Mouse (Mus musculus): ENCODE measurements around the gene Ces2e. TPM values are rescaled to one million over a fixed set of nuclear protein-coding genes. Genes with fewer than 3 reads are reported as not detected.

Gene Ces2e
- total and polyA plus RNA-seq, 2 experiments from 2014 or later, result not detected

- Histone ChIP-seq H3K4me3 (ENCODE audit: low read length) (no peak overlapping the region), H3K4me2 (ENCODE audit: low read depth, low read length) (no peak overlapping the region), H3K9me3 (ENCODE audit: low read length) (no peaks in the 10 kb centered on the region), H3K9ac (replicated peaks; ENCODE audit: low read length) (no peak overlapping the region), H3K36me3 (ENCODE audit: insufficient read depth, low read length) (no peaks in the 10 kb centered on the region), H3K27ac (no peak overlapping the region), H3K4me1 (ENCODE audit: insufficient read depth, low read length) (no peaks in the 10 kb centered on the region), H3K27me3 (ENCODE audit: insufficient read depth, low read length) (no peaks in the 10 kb centered on the region)
- 88% methylated on average over 2 of the region's 2 CpGs for WGBS
- no peak for ATAC-seq
- TF ChIP-seq CTCF (IDR thresholded peaks at IDR 0.05; ENCODE audit: low read depth), result no peak
- DNase-seq (ENCODE audit: low spot score), result no peak
Observed at GRCm38 (mm10) chr8:104944665-104945064, 18.6 kb downstream of the Ces2e start.

GRCm38 (mm10) chr8:104947056-104947455 lies 21.0 kb downstream of the Ces2e start, which contains the start of gene Ces2f:
Gene Ces2f, plus strand, starts transcription at chr8:104947356.
- ATAC-seq (no peak), DNase-seq (ENCODE audit: low spot score) (no peak)
- WGBS, result 83% methylated on average over 4 of the region's 4 CpGs
- Histone ChIP-seq H3K9me3 (ENCODE audit: low read length) (no peaks in the 10 kb centered on the region), H3K4me2 (ENCODE audit: low read depth, low read length) (no peak within 1 kb of the TSS), H3K27ac (no peak within 1 kb of the TSS), H3K4me3 (ENCODE audit: low read length) (no peak within 1 kb of the TSS), H3K9ac (replicated peaks; ENCODE audit: low read length) (no peak within 1 kb of the TSS), H3K4me1 (ENCODE audit: insufficient read depth, low read length) (no peaks in the 10 kb centered on the region), H3K36me3 (ENCODE audit: insufficient read depth, low read length) (no peaks in the 10 kb centered on the region), H3K27me3 (ENCODE audit: insufficient read depth, low read length) (no peaks in the 10 kb centered on the region)
- TF ChIP-seq CTCF (IDR thresholded peaks at IDR 0.05; ENCODE audit: low read depth), result no peak

DNA sequence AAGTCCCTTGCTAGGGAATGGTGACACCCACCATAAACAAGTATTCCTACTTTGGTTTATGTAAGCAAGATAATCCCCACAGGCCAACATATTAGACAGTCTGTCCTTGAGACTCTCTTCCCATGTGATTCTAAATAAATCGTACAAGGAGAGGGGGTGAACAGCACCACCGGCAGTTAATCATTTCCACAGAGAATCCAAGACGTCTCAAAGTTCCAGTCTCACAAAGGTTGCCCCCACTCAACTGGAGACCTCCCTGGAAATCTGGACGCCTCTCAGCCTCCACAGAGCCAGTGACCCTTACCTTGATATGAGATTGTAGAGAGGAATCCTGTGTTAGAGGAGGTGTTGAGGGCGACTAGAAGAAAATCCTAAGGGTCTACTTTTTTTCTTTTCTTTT lies 23.0 kb downstream of the Ces2e start:
- no peak overlapping the region for H3K9ac ChIP-seq (replicated peaks; ENCODE audit: low read length)
- H3K27ac ChIP-seq, result no peak overlapping the region
- H3K36me3 ChIP-seq (ENCODE audit: insufficient read depth, low read length), result no peaks in the 10 kb centered on the region
- no peaks in the 10 kb centered on the region for H3K4me1 ChIP-seq (ENCODE audit: insufficient read depth, low read length)
- ATAC-seq (no peak), DNase-seq (ENCODE audit: low spot score) (no peak)
- no peaks in the 10 kb centered on the region for H3K9me3 ChIP-seq (ENCODE audit: low read length)
- H3K27me3 ChIP-seq (ENCODE audit: insufficient read depth, low read length), result no peaks in the 10 kb centered on the region
- 77% methylated on average over 5 of the region's 5 CpGs for WGBS
- H3K4me2 ChIP-seq (ENCODE audit: low read depth, low read length), result no peak overlapping the region
- TF ChIP-seq CTCF (IDR thresholded peaks at IDR 0.05; ENCODE audit: low read depth), result no peak
- H3K4me3 ChIP-seq (ENCODE audit: low read length), result no peak overlapping the region

- Histone ChIP-seq H3K27me3 (ENCODE audit: insufficient read depth, low read length) (no peaks in the 10 kb centered on the region), H3K4me3 (ENCODE audit: low read length) (no peak within 1 kb of the TSS), H3K9ac (replicated peaks; ENCODE audit: low read length) (no peak within 1 kb of the TSS), H3K27ac (no peak within 1 kb of the TSS), H3K4me2 (ENCODE audit: low read depth, low read length) (no peak within 1 kb of the TSS), H3K36me3 (ENCODE audit: insufficient read depth, low read length) (no peaks in the 10 kb centered on the region), H3K9me3 (ENCODE audit: low read length) (no peaks in the 10 kb centered on the region), H3K4me1 (ENCODE audit: insufficient read depth, low read length) (no peaks in the 10 kb centered on the region)
- DNase-seq (ENCODE audit: low spot score) (peak; percentile 3), ATAC-seq (no peak)
- TF ChIP-seq CTCF (IDR thresholded peaks at IDR 0.05; ENCODE audit: low read depth), result no peak
- WGBS, result 72% methylated on average over 5 of the region's 5 CpGs
Observed at GRCm38 (mm10) chr8:104961537-104961961, 35.5 kb downstream of the Ces2e start, which contains the start of gene Ces2g. Gene Ces2g, plus strand, starts transcription at chr8:104961718.

DNA sequence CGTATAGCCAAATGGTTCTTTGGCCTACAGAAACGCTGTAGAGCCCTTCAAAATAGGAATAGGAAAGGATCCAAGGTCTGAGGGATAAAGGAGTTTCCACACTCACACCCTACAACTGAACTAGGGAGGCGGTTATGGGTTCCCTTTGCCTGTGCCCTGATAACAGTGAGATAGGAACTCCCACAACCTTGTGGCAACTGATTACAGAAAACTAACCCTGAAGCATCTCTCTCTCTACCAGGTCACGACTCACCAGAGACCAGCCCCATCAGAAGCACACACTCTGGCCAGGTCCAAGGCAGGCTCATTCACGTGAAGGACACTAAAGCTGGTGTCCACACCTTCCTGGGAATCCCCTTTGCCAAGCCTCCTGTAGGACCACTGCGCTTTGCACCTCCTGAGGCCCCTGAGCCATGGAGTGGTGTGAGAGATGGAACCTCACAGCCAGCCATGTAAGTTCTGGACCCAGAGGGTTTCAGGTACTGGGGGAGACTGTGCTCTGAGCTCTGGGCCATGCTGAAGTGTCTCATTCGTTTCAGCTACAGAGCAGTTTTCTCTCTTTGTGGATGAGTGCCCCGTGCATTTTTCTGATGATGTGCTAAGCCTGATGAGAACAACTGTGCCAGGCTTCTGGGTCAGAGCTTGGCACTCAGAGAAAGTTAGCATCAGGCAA lies 36.3 kb downstream of the Ces2e start:
- no peak for ATAC-seq
- 73% methylated on average over 8 of the region's 8 CpGs for WGBS
- DNase-seq (ENCODE audit: low spot score), result no peak
- H3K36me3 ChIP-seq (ENCODE audit: insufficient read depth, low read length), result no peaks in the 10 kb centered on the region
- no peak overlapping the region for H3K9ac ChIP-seq (replicated peaks; ENCODE audit: low read length)
- no peak for TF ChIP-seq CTCF (IDR thresholded peaks at IDR 0.05; ENCODE audit: low read depth)
- no peak overlapping the region for H3K4me2 ChIP-seq (ENCODE audit: low read depth, low read length)
- H3K4me3 ChIP-seq (ENCODE audit: low read length), result no peak overlapping the region
- H3K27ac ChIP-seq, result no peak overlapping the region
- no peaks in the 10 kb centered on the region for H3K4me1 ChIP-seq (ENCODE audit: insufficient read depth, low read length)
- H3K27me3 ChIP-seq (ENCODE audit: insufficient read depth, low read length), result no peaks in the 10 kb centered on the region
- H3K9me3 ChIP-seq (ENCODE audit: low read length), result no peaks in the 10 kb centered on the region

GRCm38 (mm10) chr8:104963375-104963894 lies 37.4 kb downstream of the Ces2e start:
- H3K27me3 ChIP-seq (ENCODE audit: insufficient read depth, low read length), result no peaks in the 10 kb centered on the region
- no peak overlapping the region for H3K27ac ChIP-seq
- H3K9me3 ChIP-seq (ENCODE audit: low read length), result no peaks in the 10 kb centered on the region
- no peak for TF ChIP-seq CTCF (IDR thresholded peaks at IDR 0.05; ENCODE audit: low read depth)
- no peak overlapping the region for H3K4me2 ChIP-seq (ENCODE audit: low read depth, low read length)
- DNase-seq (ENCODE audit: low spot score) (no peak), ATAC-seq (no peak)
- WGBS, result 89% methylated on average over 4 of the region's 4 CpGs
- no peak overlapping the region for H3K4me3 ChIP-seq (ENCODE audit: low read length)
- no peak overlapping the region for H3K9ac ChIP-seq (replicated peaks; ENCODE audit: low read length)
- no peaks in the 10 kb centered on the region for H3K4me1 ChIP-seq (ENCODE audit: insufficient read depth, low read length)
- no peaks in the 10 kb centered on the region for H3K36me3 ChIP-seq (ENCODE audit: insufficient read depth, low read length)

DNA sequence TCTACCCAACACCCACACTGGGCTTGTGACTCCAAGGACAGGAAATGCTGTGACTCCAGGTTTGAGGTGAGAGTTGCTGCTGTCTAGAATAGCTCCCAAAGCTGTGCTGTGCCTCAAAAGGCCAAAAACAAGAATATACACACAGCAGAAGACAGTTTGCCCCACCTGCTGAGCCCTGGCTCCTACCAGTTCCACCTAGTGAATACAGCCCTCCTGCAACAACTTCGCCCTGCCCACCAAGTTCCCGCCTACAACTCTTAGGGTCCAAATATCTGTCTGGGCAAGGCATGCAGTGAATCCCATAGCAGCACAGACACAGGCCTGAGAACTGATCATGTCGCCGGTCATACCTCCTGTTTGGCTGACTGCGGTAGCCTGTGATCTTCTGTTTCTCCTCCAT lies 58.1 kb downstream of the Ces2e start:
- Histone ChIP-seq H3K4me1 (ENCODE audit: insufficient read depth, low read length) (no peaks in the 10 kb centered on the region), H3K27ac (no peak overlapping the region), H3K4me2 (ENCODE audit: low read depth, low read length) (no peak overlapping the region), H3K36me3 (ENCODE audit: insufficient read depth, low read length) (no peaks in the 10 kb centered on the region), H3K27me3 (ENCODE audit: insufficient read depth, low read length) (no peaks in the 10 kb centered on the region), H3K9ac (replicated peaks; ENCODE audit: low read length) (no peak overlapping the region), H3K4me3 (ENCODE audit: low read length) (no peak overlapping the region), H3K9me3 (ENCODE audit: low read length) (peaks cover 4% of the 10 kb centered on the region; the same call in 1 of the 2 replicates)
- DNase-seq (ENCODE audit: low spot score), result no peak
- ATAC-seq, result no peak
- no peak for TF ChIP-seq CTCF (IDR thresholded peaks at IDR 0.05; ENCODE audit: low read depth)
- WGBS, result 93% methylated on average over 5 of the region's 5 CpGs

Other genes with a start within 250 kb of the Ces2e start
- not detected in 2 replicates for gene Ces2a, start 192.3 kb upstream of the Ces2e start, total RNA-seq (2014; rRNA removed)
- gene Ces2a, start 192.3 kb upstream of the Ces2e start, polyA plus RNA-seq (2015; fragmentation: Nextera tagmentation; extraction: Ambion mirVana), result not detected in 2 replicates
- 0.10 TPM in 1 of 2 replicates, not detected in the other for gene Ces2b, start 94.7 kb upstream of the Ces2e start, total RNA-seq (2014; rRNA removed)
- 0.08 TPM in 2 replicates for gene Ces2b, start 94.7 kb upstream of the Ces2e start, polyA plus RNA-seq (2015; fragmentation: Nextera tagmentation; extraction: Ambion mirVana)
- gene Ces2c, start 79.2 kb upstream of the Ces2e start, total RNA-seq (2014; rRNA removed), result not detected in 2 replicates
- gene Ces2c, start 79.2 kb upstream of the Ces2e start, polyA plus RNA-seq (2015; fragmentation: Nextera tagmentation; extraction: Ambion mirVana), result not detected in 2 replicates
- not detected in 2 replicates for gene Ces2f, start 21.1 kb downstream of the Ces2e start, total RNA-seq (2014; rRNA removed)
- gene Ces2f, start 21.1 kb downstream of the Ces2e start, polyA plus RNA-seq (2015; fragmentation: Nextera tagmentation; extraction: Ambion mirVana), result not detected in 2 replicates
- gene Ces2g, start 35.5 kb downstream of the Ces2e start, total RNA-seq (2014; rRNA removed), result 0.31 TPM in 1 of 2 replicates, not detected in the other
- gene Ces2g, start 35.5 kb downstream of the Ces2e start, polyA plus RNA-seq (2015; fragmentation: Nextera tagmentation; extraction: Ambion mirVana), result 0.19 and 0.20 TPM in 2 replicates
- not detected in 2 replicates for gene Ces2h, start 74.6 kb downstream of the Ces2e start, total RNA-seq (2014; rRNA removed)
- not detected in 2 replicates for gene Ces2h, start 74.6 kb downstream of the Ces2e start, polyA plus RNA-seq (2015; fragmentation: Nextera tagmentation; extraction: Ambion mirVana)
- not detected in 2 replicates for gene Ces3a, start 122.3 kb downstream of the Ces2e start, total RNA-seq (2014; rRNA removed)
- gene Ces3a, start 122.3 kb downstream of the Ces2e start, polyA plus RNA-seq (2015; fragmentation: Nextera tagmentation; extraction: Ambion mirVana), result not detected in 2 replicates
- gene Ces3b, start 157.5 kb downstream of the Ces2e start, total RNA-seq (2014; rRNA removed), result not detected in 2 replicates
- not detected in 2 replicates for gene Ces3b, start 157.5 kb downstream of the Ces2e start, polyA plus RNA-seq (2015; fragmentation: Nextera tagmentation; extraction: Ambion mirVana)
- gene Ces4a, start 205.5 kb downstream of the Ces2e start, total RNA-seq (2014; rRNA removed), result 0.10 TPM in 1 of 2 replicates, not detected in the other
- gene Ces4a, start 205.5 kb downstream of the Ces2e start, polyA plus RNA-seq (2015; fragmentation: Nextera tagmentation; extraction: Ambion mirVana), result 0.16 TPM in 1 of 2 replicates, not detected in the other
- gene Cbfb, start 244.4 kb downstream of the Ces2e start, total RNA-seq (2014; rRNA removed), result 45.1 and 54.3 TPM in 2 replicates
- 27.8 and 30.5 TPM in 2 replicates for gene Cbfb, start 244.4 kb downstream of the Ces2e start, polyA plus RNA-seq (2015; fragmentation: Nextera tagmentation; extraction: Ambion mirVana)

Data from hindbrain, postnatal 0 days (tissue).